ENCODE assay signal across 17 mouse cellular contexts in the genomic region with DNA sequence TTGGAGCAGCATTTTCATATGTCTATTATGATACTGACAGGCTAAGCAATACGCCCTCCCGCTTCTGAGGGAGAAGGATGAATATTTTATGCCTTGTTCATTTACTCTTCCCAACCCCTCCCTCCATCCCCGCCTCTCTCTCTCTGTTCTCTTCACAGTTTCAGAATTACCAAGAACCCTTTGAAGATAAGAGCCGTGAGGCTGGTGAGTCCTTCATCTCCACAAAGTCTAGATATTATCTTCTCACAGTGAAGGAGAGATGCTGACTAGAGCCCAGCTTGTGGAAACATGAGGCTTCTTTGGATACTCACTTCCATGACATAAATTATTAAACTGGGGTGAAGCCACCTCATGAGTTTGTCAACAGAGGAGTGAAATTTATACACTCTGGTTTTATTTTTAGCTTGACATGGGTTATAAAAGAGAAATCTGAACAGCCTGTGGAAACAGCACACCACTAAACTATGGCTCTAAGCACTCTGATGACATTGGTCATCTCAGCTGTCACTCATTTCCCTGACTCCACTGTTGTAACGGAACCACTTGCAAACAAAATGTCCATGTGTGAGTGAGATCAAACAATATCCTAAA.
DNase-seq lines count a peak whose midpoint lies in the region; ATAC-seq lines count a peak whose summit lies in the region.
"Had no signal": no experiment of that assay in that cellular context is flagged by ENCODE, and none has a peak within 500 bp of the region (broad histone marks: within the 10 kb centered on the region; RNA-seq: fewer than 3 reads in every experiment).

No protein-coding gene starts in this region.

- no peak overlapping the region for H3K9ac ChIP-seq in forebrain, embryonic 16.5 days (replicated peaks; ENCODE audit: low read depth, low read length)
- no peak overlapping the region for H3K9ac ChIP-seq in forebrain, embryonic 14.5 days (ENCODE audit: low read length)
- H3K9ac ChIP-seq in hindbrain, embryonic 14.5 days = no peak overlapping the region
- no peak overlapping the region for H3K9ac ChIP-seq in hindbrain, embryonic 11.5 days (ENCODE audit: low read depth, low read length)
- H3K9ac ChIP-seq: embryonic facial prominence, embryonic 13.5 days; heart, embryonic 13.5 days; liver, postnatal 0 days had no signal

- peak; percentile 49; the same call in 1 of the 2 replicates for ATAC-seq in forebrain, embryonic 16.5 days
- no peak for ATAC-seq in forebrain, embryonic 14.5 days
- ATAC-seq in hindbrain, embryonic 14.5 days (ENCODE audit: low FRiP score) = no peak
- no peak for ATAC-seq in hindbrain, embryonic 11.5 days (ENCODE audit: low FRiP score)
- ATAC-seq: liver, postnatal 0 days; midbrain, embryonic 16.5 days had no signal

- no peaks in the 10 kb centered on the region for H3K9me3 ChIP-seq in forebrain, embryonic 16.5 days (ENCODE audit: control insufficient read depth, low read length)
- H3K9me3 ChIP-seq in forebrain, embryonic 14.5 days (replicated peaks; ENCODE audit: control insufficient read depth, low read length) = no peaks in the 10 kb centered on the region
- no peaks in the 10 kb centered on the region for H3K9me3 ChIP-seq in hindbrain, embryonic 14.5 days (ENCODE audit: control insufficient read depth, low read length)
- no peaks in the 10 kb centered on the region for H3K9me3 ChIP-seq in hindbrain, embryonic 11.5 days (ENCODE audit: control insufficient read depth, low read length)
- H3K9me3 ChIP-seq: embryonic facial prominence, embryonic 13.5 days; heart, embryonic 13.5 days; limb, embryonic 10.5 days had no signal

- no peak overlapping the region for H3K4me2 ChIP-seq in forebrain, embryonic 16.5 days (ENCODE audit: low read length)
- no peak overlapping the region for H3K4me2 ChIP-seq in forebrain, embryonic 14.5 days (ENCODE audit: low read length)
- H3K4me2 ChIP-seq in hindbrain, embryonic 14.5 days (replicated peaks) = no peak overlapping the region
- no peak overlapping the region for H3K4me2 ChIP-seq in hindbrain, embryonic 11.5 days (replicated peaks; ENCODE audit: low read depth, low read length)
- H3K4me2 ChIP-seq: embryonic facial prominence, embryonic 13.5 days; heart, embryonic 13.5 days had no signal

- H3K27me3 ChIP-seq in forebrain, embryonic 16.5 days (replicated peaks; ENCODE audit: control insufficient read depth, insufficient read depth, low read length) = no peaks in the 10 kb centered on the region
- no peaks in the 10 kb centered on the region for H3K27me3 ChIP-seq in forebrain, embryonic 14.5 days (replicated peaks; ENCODE audit: control insufficient read depth, insufficient read depth, low read length)
- H3K27me3 ChIP-seq in hindbrain, embryonic 14.5 days (ENCODE audit: control insufficient read depth, insufficient read depth, low read length) = no peaks in the 10 kb centered on the region
- H3K27me3 ChIP-seq in hindbrain, embryonic 11.5 days (ENCODE audit: control insufficient read depth, insufficient read depth, low read length) = no peaks in the 10 kb centered on the region
- H3K27me3 ChIP-seq: embryonic facial prominence, embryonic 13.5 days; heart, embryonic 13.5 days had no signal

- H3K27ac ChIP-seq in forebrain, embryonic 16.5 days (ENCODE audit: low read length) = no peak overlapping the region
- no peak overlapping the region for H3K27ac ChIP-seq in forebrain, embryonic 14.5 days (ENCODE audit: low read depth, low read length)
- H3K27ac ChIP-seq in hindbrain, embryonic 14.5 days = 0 out of 2 replicates have a peak overlapping the region, but pooled peaks have one; percentile 14
- no peak overlapping the region for H3K27ac ChIP-seq in hindbrain, embryonic 11.5 days (ENCODE audit: low read depth, low read length)
- H3K27ac ChIP-seq: heart, embryonic 13.5 days; limb, embryonic 10.5 days had no signal

- no peak for DNase-seq in forebrain, embryonic 14.5 days (ENCODE audit: low spot score)
- no peak for DNase-seq in hindbrain, embryonic 14.5 days (ENCODE audit: low spot score)
- DNase-seq in hindbrain, embryonic 11.5 days (ENCODE audit: low spot score) = no peak
- peak; percentile 13 for DNase-seq in MN1 (ENCODE audit: low spot score)
- peak; percentile 34 for DNase-seq in naive thymus-derived CD4-positive, alpha-beta T cell, adult 2 months (ENCODE audit: low read depth)
- DNase-seq in heart, adult 8-10 months (ENCODE audit: low spot score) = no peak
- DNase-seq: cerebellum, adult 9-11 months; heart, adult 11 months; heart, postnatal 36 days; liver, postnatal 0 days; lung, postnatal 10 days; retina, postnatal 1 day had no signal

- H3K36me3 ChIP-seq in forebrain, embryonic 16.5 days (ENCODE audit: control insufficient read depth, insufficient read depth) = no peaks in the 10 kb centered on the region
- no peaks in the 10 kb centered on the region for H3K36me3 ChIP-seq in forebrain, embryonic 14.5 days (ENCODE audit: control insufficient read depth, insufficient read depth, low read length)
- no peaks in the 10 kb centered on the region for H3K36me3 ChIP-seq in hindbrain, embryonic 14.5 days (replicated peaks; ENCODE audit: control insufficient read depth, insufficient read depth)
- no peaks in the 10 kb centered on the region for H3K36me3 ChIP-seq in hindbrain, embryonic 11.5 days (ENCODE audit: control insufficient read depth, insufficient read depth, low read length)
- H3K36me3 ChIP-seq: limb, embryonic 10.5 days had no signal

- 77% methylated on average over 5 of the region's 5 CpGs for WGBS in forebrain, embryonic 16.5 days
- WGBS in forebrain, embryonic 14.5 days = 94% methylated on average over 5 of the region's 5 CpGs
- 63% methylated on average over 5 of the region's 5 CpGs for WGBS in hindbrain, embryonic 14.5 days
- 89% methylated on average over 5 of the region's 5 CpGs for WGBS in hindbrain, embryonic 11.5 days

- H3K4me3 ChIP-seq in forebrain, embryonic 16.5 days (replicated peaks; ENCODE audit: low read length) = no peak overlapping the region
- H3K4me3 ChIP-seq in forebrain, embryonic 14.5 days (ENCODE audit: low read depth, low read length) = no peak overlapping the region
- H3K4me3 ChIP-seq in hindbrain, embryonic 14.5 days (replicated peaks; ENCODE audit: low read length) = no peak overlapping the region
- H3K4me3 ChIP-seq in hindbrain, embryonic 11.5 days (ENCODE audit: low read depth, low read length) = no peak overlapping the region
- H3K4me3 ChIP-seq: embryonic facial prominence, embryonic 13.5 days; heart, embryonic 13.5 days; limb, embryonic 10.5 days had no signal

- H3K4me1 ChIP-seq in forebrain, embryonic 16.5 days (replicated peaks; ENCODE audit: control insufficient read depth, insufficient read depth, low read length) = peaks cover 21% of the 10 kb centered on the region
- H3K4me1 ChIP-seq in forebrain, embryonic 14.5 days (ENCODE audit: control insufficient read depth, insufficient read depth, low read length) = peaks cover 27% of the 10 kb centered on the region
- H3K4me1 ChIP-seq in hindbrain, embryonic 14.5 days (replicated peaks; ENCODE audit: control insufficient read depth, insufficient read depth, low read length) = peaks cover 31% of the 10 kb centered on the region
- no peaks in the 10 kb centered on the region for H3K4me1 ChIP-seq in hindbrain, embryonic 11.5 days (replicated peaks; ENCODE audit: control insufficient read depth, insufficient read depth, low read length)

Comparison
In these comparisons a context has a peak if more than half of its experiments do, and no peak if none do; other contexts are left out.
1. DNase-seq: peak in MN1 (single experiment) and naive thymus-derived CD4-positive, alpha-beta T cell, adult 2 months (single experiment); none in forebrain, embryonic 14.5 days (single experiment), hindbrain, embryonic 14.5 days (single experiment), hindbrain, embryonic 11.5 days (single experiment) and heart, adult 8-10 months (single experiment).